Mouse (Mus musculus) lung, postnatal 0 days (tissue): Measurements from ENCODE around the gene Ctsa. TPM values are rescaled to one million over a fixed set of nuclear protein-coding genes. Genes with fewer than 3 reads are reported as not detected.
A peak's percentile ranks its signal among the peaks of the same experiment; 100 is the strongest.

Experiments
- ATAC-seq: fragments of 200-750 bp; cut with Nextera tagmentation; 2 replicates; pipeline ENCODE4 v1.8.0; 2017; ENCODE audit warnings: moderate library complexity
- DNase-seq: peaks from one replicate; pipeline ENCODE4 v3.0.0-alpha.2; 2016; ENCODE audit warnings: low spot score
- H3K27ac ChIP-seq: fragments of 300-500 bp; sonication (generic); 2 replicates; pipeline ENCODE4 v1.5.1; 2014; ENCODE audit warnings: antibody characterized with exemption, mild to moderate bottlenecking, low read length, mixed read lengths
- H3K27me3 ChIP-seq: fragments of 300-500 bp; sonication (generic); replicated peaks from 2 replicates; pipeline ENCODE4 v1.6.1; 2014; ENCODE audit warnings: low read length, mixed read lengths; ENCODE audit not compliant: insufficient read depth
- H3K36me3 ChIP-seq: fragments of 300-500 bp; sonication (generic); 2 replicates; pipeline ENCODE4 v1.6.1; 2014; ENCODE audit warnings: low read length, mixed read lengths; ENCODE audit not compliant: insufficient read depth
- H3K4me1 ChIP-seq: fragments of 300-500 bp; sonication (generic); 2 replicates; pipeline ENCODE4 v1.6.1; 2014; ENCODE audit warnings: antibody characterized with exemption, low read depth, low read length, mixed read lengths; ENCODE audit not compliant: insufficient read depth
- H3K4me2 ChIP-seq: fragments of 300-500 bp; sonication (generic); replicated peaks from 2 replicates; pipeline ENCODE4 v1.6.1; 2014; ENCODE audit warnings: low read depth, mild to moderate bottlenecking, low read length, moderate library complexity, mixed read lengths
- H3K4me3 ChIP-seq: fragments of 300-500 bp; sonication (generic); 2 replicates; pipeline ENCODE4 v1.5.1; 2014; ENCODE audit warnings: low read depth, low read length
- H3K9ac ChIP-seq: fragments of 300-500 bp; sonication (generic); replicated peaks from 2 replicates; pipeline ENCODE4 v1.6.1; 2014; ENCODE audit warnings: low read depth, mild to moderate bottlenecking
- H3K9me3 ChIP-seq: fragments of 300-500 bp; sonication (generic); 2 replicates; pipeline ENCODE4 v1.6.1; 2016; ENCODE audit warnings: low read length, mixed read lengths
- CTCF ChIP-seq: IDR thresholded peaks from 2 replicates; pipeline ENCODE4 v1.5.1; 2016; ENCODE audit warnings: antibody characterized with exemption, mild to moderate bottlenecking
- EP300 ChIP-seq: IDR thresholded peaks from 2 replicates; pipeline ENCODE4 v1.6.1; 2016; ENCODE audit warnings: antibody characterized with exemption, mild to moderate bottlenecking, control low read depth
- WGBS: fragments of 180-500 bp; shearing (Covaris S2); extraction: QIAGEN DNeasy Blood & Tissue Kit; methylation state at CpG from one replicate; pipeline ENCODE4 v1.1.7; 2014; 5-methylcytosine and 5-hydroxymethylcytosine counted together
- polyA plus RNA-seq: library from polyadenylated mRNA; unstranded; fragments of >200 nt; fragmentation: Nextera tagmentation; extraction: Ambion mirVana; gene quantifications from 2 replicates; pipeline ENCODE4 v1.2.1, GENCODE M21; 2015

The Ctsa gene
- polyA plus RNA-seq, 1 experiment from 2014 or later, result 147 TPM

GRCm38 (mm10) chr2:164888996-164889395 lies 56.3 kb downstream of the Ctsa start:
- 80% methylated on average over 12 of the region's 12 CpGs for WGBS

GRCm38 (mm10) chr2:164889960-164890359 lies 57.3 kb downstream of the Ctsa start:
- DNase-seq, result no peak

More at GRCm38 (mm10) chr2:164888996-164889395, 56.3 kb downstream of the Ctsa start:
- Histone ChIP-seq H3K4me1 (no peaks in the 10 kb centered on the region), H3K27me3 (no peaks in the 10 kb centered on the region), H3K4me3 (no peak overlapping the region), H3K4me2 (no peak overlapping the region), H3K36me3 (peaks cover 76% of the 10 kb centered on the region), H3K27ac (no peak overlapping the region), H3K9ac (no peak overlapping the region), H3K9me3 (no peaks in the 10 kb centered on the region)
- DNase-seq (no peak), ATAC-seq (0 out of 2 replicates have a peak, but pooled peaks have one; percentile 16)
- TF ChIP-seq CTCF (no peak), EP300 (no peak)

More at GRCm38 (mm10) chr2:164889960-164890359, 57.3 kb downstream of the Ctsa start:
- Histone ChIP-seq H3K9ac (no peak overlapping the region), H3K36me3 (peaks cover 70% of the 10 kb centered on the region), H3K9me3 (no peaks in the 10 kb centered on the region), H3K4me3 (no peak overlapping the region), H3K27me3 (no peaks in the 10 kb centered on the region), H3K27ac (no peak overlapping the region), H3K4me2 (no peak overlapping the region), H3K4me1 (no peaks in the 10 kb centered on the region)
- no peak for ATAC-seq
- 83% methylated on average over 2 of the region's 2 CpGs for WGBS
- TF ChIP-seq CTCF (no peak), EP300 (no peak)

Other genes starting within 250 kb of the Ctsa start
- gene Wfdc6a, start 247.4 kb upstream of the Ctsa start, polyA plus RNA-seq, result 0.93 and 1.0 TPM in 2 replicates
- gene Eppin, start 239.3 kb upstream of the Ctsa start, polyA plus RNA-seq, result not detected in 2 replicates
- gene Wfdc6b, start 219.4 kb upstream of the Ctsa start, polyA plus RNA-seq, result 0.90 and 1.3 TPM in 2 replicates
- gene Wfdc8, start 219.2 kb upstream of the Ctsa start, polyA plus RNA-seq, result 0.36 and 0.43 TPM in 2 replicates
- not detected in 2 replicates for gene Wfdc16, start 194.1 kb upstream of the Ctsa start, polyA plus RNA-seq
- gene Wfdc10, start 176.8 kb upstream of the Ctsa start, polyA plus RNA-seq, result 0.57 and 0.88 TPM in 2 replicates
- not detected in 2 replicates for gene Wfdc9, start 176.3 kb upstream of the Ctsa start, polyA plus RNA-seq
- not detected in 2 replicates for gene Wfdc11, start 158.8 kb upstream of the Ctsa start, polyA plus RNA-seq
- 1.3 and 1.9 TPM in 2 replicates for gene Wfdc13, start 147.8 kb upstream of the Ctsa start, polyA plus RNA-seq
- gene Spint4, start 134.4 kb upstream of the Ctsa start, polyA plus RNA-seq, result not detected in 2 replicates
- not detected in 2 replicates for gene Spint5, start 117.6 kb upstream of the Ctsa start, polyA plus RNA-seq
- 6.4 and 6.6 TPM in 2 replicates for gene Wfdc3, start 86.9 kb upstream of the Ctsa start, polyA plus RNA-seq
- gene Dnttip1, start 86.9 kb upstream of the Ctsa start, polyA plus RNA-seq, result 47.1 and 47.2 TPM in 2 replicates
- gene Ube2c, start 63.0 kb upstream of the Ctsa start, polyA plus RNA-seq, result 21.1 and 33.3 TPM in 2 replicates
- 0.47 and 1.2 TPM in 2 replicates for gene Tnnc2, start 52.9 kb upstream of the Ctsa start, polyA plus RNA-seq
- gene Snx21, start 47.0 kb upstream of the Ctsa start, polyA plus RNA-seq, result 27.4 and 28.6 TPM in 2 replicates
- gene Acot8, start 28.0 kb upstream of the Ctsa start, polyA plus RNA-seq, result 17.8 and 18.9 TPM in 2 replicates
- gene Zswim3, start 27.8 kb upstream of the Ctsa start, polyA plus RNA-seq, result 4.3 and 5.3 TPM in 2 replicates
- gene Zswim1, start 10.2 kb upstream of the Ctsa start, polyA plus RNA-seq, result 7.7 and 8.1 TPM in 2 replicates
- gene Spata25, start 4.3 kb upstream of the Ctsa start, polyA plus RNA-seq, result not detected in 2 replicates
- gene Neurl2, start 583 bp downstream of the Ctsa start, polyA plus RNA-seq, result 5.4 and 6.5 TPM in 2 replicates
- 286 and 314 TPM in 2 replicates for gene Pltp, start 24.8 kb downstream of the Ctsa start, polyA plus RNA-seq
- gene Pcif1, start 46.4 kb downstream of the Ctsa start, polyA plus RNA-seq, result 60.9 and 71.3 TPM in 2 replicates
- gene Zfp335, start 78.9 kb downstream of the Ctsa start, polyA plus RNA-seq, result 5.0 and 5.2 TPM in 2 replicates
- gene Mmp9, start 107.9 kb downstream of the Ctsa start, polyA plus RNA-seq, result 4.5 and 5.6 TPM in 2 replicates
- 0.84 and 1.0 TPM in 2 replicates for gene Slc12a5, start 127.9 kb downstream of the Ctsa start, polyA plus RNA-seq
- 21.6 and 28.7 TPM in 2 replicates for gene Ncoa5, start 202.0 kb downstream of the Ctsa start, polyA plus RNA-seq
- gene Cd40, start 222.8 kb downstream of the Ctsa start, polyA plus RNA-seq, result 57.9 and 77.5 TPM in 2 replicates